Mouse (Mus musculus): Measurements from ENCODE around the gene Mlf2. TPM values are rescaled to one million over a fixed set of nuclear protein-coding genes. Genes with fewer than 3 reads are reported as not detected.

The Mlf2 gene
- 402 and 403 TPM in 2 replicates for polyA plus RNA-seq (2012; rRNA removed)

DNA sequence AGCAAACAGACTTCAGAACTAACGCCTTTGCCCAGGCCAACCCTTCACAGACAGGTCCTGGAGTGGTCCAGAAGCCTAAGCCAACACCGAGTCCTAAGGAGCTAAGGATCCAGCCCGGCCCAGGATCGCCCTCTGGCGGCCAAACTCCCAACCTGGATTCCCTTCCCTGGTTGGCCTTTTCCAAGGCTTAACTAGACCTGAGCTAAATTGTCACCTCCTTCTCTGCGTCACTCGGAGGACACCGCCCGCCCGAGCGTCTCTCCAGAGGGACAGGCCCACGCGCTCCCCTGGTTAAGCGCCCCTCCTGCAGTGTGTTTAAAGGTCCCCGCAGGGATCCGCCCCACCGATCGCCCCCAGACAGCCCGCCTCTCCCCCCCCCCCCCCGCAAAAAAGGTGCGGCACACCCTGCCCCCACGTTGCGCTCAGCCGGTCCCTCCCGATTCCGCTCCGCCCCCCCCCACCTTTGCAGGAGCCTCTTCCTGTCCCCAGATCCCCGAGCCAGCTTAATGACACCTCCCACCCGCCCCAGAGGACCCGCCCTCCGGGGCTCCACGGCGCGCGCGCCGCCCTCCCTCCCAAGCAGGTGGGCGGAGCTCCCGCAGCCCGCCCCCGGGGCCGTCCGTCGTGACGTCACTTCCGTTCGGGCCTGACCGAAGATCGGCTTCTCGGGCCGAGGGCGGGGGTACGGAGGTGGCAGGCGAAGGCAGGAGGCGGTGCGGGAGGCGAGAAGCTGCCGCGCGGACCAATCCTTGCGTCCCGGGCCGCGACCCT lies at the start of gene Mlf2:
Mlf2 (plus strand) TSS at position 633 of the 771 bp plus-strand sequence.
- H3K27me3 ChIP-seq (replicated peaks; ENCODE audit: control insufficient read depth, insufficient read depth, low read length): no peaks in the 10 kb centered on the region
- TF ChIP-seq POLR2A (IDR thresholded peaks at IDR 0.05; ENCODE audit: low read depth, low read length) (peak; percentile 91), CTCF (conservative IDR thresholded peaks at IDR 0.05; ENCODE audit: insufficient read depth, insufficient read length, low read depth, low read length) (peak; percentile 97)
- H3K36me3 ChIP-seq (ENCODE audit: control insufficient read depth, insufficient read depth, low read length): peaks cover 3% of the 10 kb centered on the region; the same call in 1 of the 2 replicates
- WGBS: under 1% methylated on average over 53 of the region's 64 CpGs
- H3K4me1 ChIP-seq (ENCODE audit: control insufficient read depth, insufficient read depth, low read length): peaks cover 15% of the 10 kb centered on the region; the same call in 1 of the 2 replicates
- peak; percentile 100 for DNase-seq
- peak within 1 kb of the TSS; percentile 86 for H3K4me3 ChIP-seq (ENCODE audit: insufficient read depth, low read depth, low read length)
- H3K27ac ChIP-seq (ENCODE audit: insufficient read depth, low read depth, low read length): peak within 1 kb of the TSS; percentile 99

DNA sequence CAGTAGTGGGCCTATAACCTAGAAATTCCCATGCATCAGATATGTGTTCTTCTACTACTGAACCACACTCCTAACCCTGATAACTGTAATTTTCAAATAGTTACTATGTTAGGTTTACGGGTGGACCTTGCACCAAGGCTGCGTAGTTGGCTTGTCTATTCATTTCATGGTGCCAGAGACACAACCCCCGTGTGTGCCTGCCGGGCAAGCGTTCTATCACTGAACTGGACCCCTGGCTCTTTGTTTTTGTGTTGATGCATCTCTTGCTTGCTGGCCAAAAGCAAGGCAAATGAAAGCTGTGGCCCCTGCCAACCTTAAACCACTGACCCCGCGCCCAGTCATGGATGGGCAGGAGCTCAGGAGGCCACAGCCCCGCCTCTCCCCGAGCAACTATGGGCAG lies 49.4 kb upstream of the Mlf2 start:
- DNase-seq: peak; percentile 47
- no peaks in the 10 kb centered on the region for H3K4me1 ChIP-seq (ENCODE audit: control insufficient read depth, insufficient read depth, low read length)
- H3K4me3 ChIP-seq (ENCODE audit: insufficient read depth, low read depth, low read length): no peak overlapping the region
- no peak overlapping the region for H3K27ac ChIP-seq (ENCODE audit: insufficient read depth, low read depth, low read length)
- no peaks in the 10 kb centered on the region for H3K36me3 ChIP-seq (ENCODE audit: control insufficient read depth, insufficient read depth, low read length)
- 77% methylated on average over 9 of the region's 9 CpGs for WGBS
- no peak for TF ChIP-seq POLR2A (IDR thresholded peaks at IDR 0.05; ENCODE audit: low read depth, low read length)
- no peak for TF ChIP-seq CTCF (conservative IDR thresholded peaks at IDR 0.05; ENCODE audit: insufficient read depth, insufficient read length, low read depth, low read length)
- H3K27me3 ChIP-seq (replicated peaks; ENCODE audit: control insufficient read depth, insufficient read depth, low read length): no peaks in the 10 kb centered on the region

DNA sequence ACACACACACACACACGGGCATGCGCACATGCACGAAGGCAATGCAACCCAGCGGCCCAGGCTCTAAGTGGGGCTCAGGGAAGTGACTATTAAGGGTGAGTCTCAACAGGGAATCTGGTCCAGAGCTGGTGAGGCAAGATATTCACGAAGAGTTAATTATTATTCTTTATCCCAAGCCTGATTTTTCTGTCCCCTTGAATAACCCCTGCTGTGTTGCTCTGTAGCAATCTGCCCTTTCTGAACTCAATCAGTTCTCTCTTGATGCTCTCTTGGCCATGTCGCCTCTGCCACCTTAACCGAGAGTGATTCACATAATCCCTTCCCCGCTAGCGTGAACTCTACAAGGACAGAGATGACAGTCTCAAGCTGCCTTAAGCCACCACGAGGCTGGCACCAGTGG lies 47.8 kb upstream of the Mlf2 start:
- Histone ChIP-seq H3K36me3 (ENCODE audit: control insufficient read depth, insufficient read depth, low read length) (no peaks in the 10 kb centered on the region), H3K27me3 (replicated peaks; ENCODE audit: control insufficient read depth, insufficient read depth, low read length) (no peaks in the 10 kb centered on the region), H3K4me3 (ENCODE audit: insufficient read depth, low read depth, low read length) (no peak overlapping the region), H3K4me1 (ENCODE audit: control insufficient read depth, insufficient read depth, low read length) (no peaks in the 10 kb centered on the region), H3K27ac (ENCODE audit: insufficient read depth, low read depth, low read length) (no peak overlapping the region)
- peak; percentile 30 for DNase-seq
- TF ChIP-seq POLR2A (IDR thresholded peaks at IDR 0.05; ENCODE audit: low read depth, low read length): no peak
- no peak for TF ChIP-seq CTCF (conservative IDR thresholded peaks at IDR 0.05; ENCODE audit: insufficient read depth, insufficient read length, low read depth, low read length)
- 70% methylated on average over 10 of the region's 10 CpGs for WGBS

DNA sequence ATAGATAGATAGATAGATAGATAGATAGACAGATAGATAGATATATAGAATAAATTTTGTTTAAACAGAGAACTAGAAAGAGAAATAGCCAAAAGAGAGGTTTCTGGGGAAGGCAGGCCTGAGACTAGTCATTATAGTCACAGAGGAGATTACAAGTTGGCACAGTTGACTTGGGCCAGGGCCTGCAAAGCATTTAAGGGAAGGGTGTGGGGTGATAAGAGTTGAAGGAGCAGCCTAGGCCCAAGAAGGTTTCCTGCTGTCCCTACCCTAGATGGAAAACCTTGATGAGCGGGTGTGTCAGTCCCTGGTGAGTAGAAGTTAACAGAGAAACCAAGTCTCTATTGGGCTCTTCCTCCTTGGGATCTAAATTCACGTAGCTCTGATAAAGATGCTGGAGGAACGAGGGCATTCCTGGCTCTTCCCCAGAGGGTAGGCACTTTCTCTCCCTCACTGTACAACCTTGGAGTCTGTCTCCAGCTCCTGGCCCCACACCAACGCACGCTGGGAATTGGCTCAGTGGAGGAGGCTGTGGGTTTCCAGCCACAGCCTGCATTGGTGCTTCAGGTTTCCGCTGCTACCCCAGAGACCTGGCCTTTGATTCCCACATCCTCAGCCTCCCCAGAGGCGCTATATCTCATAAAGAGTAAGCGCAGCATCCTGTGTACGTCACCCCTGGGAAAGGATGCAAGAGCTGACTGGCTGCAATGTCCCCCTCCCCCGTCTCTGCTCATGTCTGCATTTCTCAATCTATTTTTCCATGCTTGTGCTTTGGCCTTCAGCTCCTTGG lies 46.3 kb upstream of the Mlf2 start:
- Histone ChIP-seq H3K4me3 (ENCODE audit: insufficient read depth, low read depth, low read length) (no peak overlapping the region), H3K27ac (ENCODE audit: insufficient read depth, low read depth, low read length) (no peak overlapping the region), H3K36me3 (ENCODE audit: control insufficient read depth, insufficient read depth, low read length) (no peaks in the 10 kb centered on the region), H3K4me1 (ENCODE audit: control insufficient read depth, insufficient read depth, low read length) (no peaks in the 10 kb centered on the region), H3K27me3 (replicated peaks; ENCODE audit: control insufficient read depth, insufficient read depth, low read length) (no peaks in the 10 kb centered on the region)
- WGBS: 73% methylated on average over 10 of the region's 10 CpGs
- no peak for DNase-seq
- TF ChIP-seq CTCF (conservative IDR thresholded peaks at IDR 0.05; ENCODE audit: insufficient read depth, insufficient read length, low read depth, low read length): no peak
- TF ChIP-seq POLR2A (IDR thresholded peaks at IDR 0.05; ENCODE audit: low read depth, low read length): no peak

DNA sequence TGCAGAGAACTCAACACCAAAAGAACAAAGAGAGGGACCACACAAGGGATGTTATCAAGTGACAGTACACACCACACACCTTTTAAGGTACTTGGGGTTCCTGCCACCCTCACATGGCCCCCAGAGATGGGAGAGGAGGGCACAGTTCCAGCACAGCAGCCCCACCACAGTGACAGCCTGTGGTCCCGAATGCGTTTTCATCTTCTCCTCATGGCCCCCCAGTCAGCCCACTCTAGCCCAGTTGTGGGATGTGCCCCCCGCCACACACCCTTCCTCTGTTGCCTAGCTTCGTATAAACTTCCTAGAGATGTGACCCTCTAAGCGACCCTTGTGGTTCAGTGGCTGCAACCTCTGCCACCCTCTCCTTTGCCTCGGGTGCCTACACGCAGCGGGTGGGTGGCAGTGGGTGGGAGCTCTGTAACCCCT lies 45.2 kb upstream of the Mlf2 start:
- DNase-seq: no peak
- 90% methylated on average over 8 of the region's 8 CpGs for WGBS
- Histone ChIP-seq H3K4me1 (ENCODE audit: control insufficient read depth, insufficient read depth, low read length) (no peaks in the 10 kb centered on the region), H3K36me3 (ENCODE audit: control insufficient read depth, insufficient read depth, low read length) (no peaks in the 10 kb centered on the region), H3K27ac (ENCODE audit: insufficient read depth, low read depth, low read length) (no peak overlapping the region), H3K27me3 (replicated peaks; ENCODE audit: control insufficient read depth, insufficient read depth, low read length) (no peaks in the 10 kb centered on the region), H3K4me3 (ENCODE audit: insufficient read depth, low read depth, low read length) (no peak overlapping the region)
- TF ChIP-seq POLR2A (IDR thresholded peaks at IDR 0.05; ENCODE audit: low read depth, low read length) (no peak), CTCF (conservative IDR thresholded peaks at IDR 0.05; ENCODE audit: insufficient read depth, insufficient read length, low read depth, low read length) (no peak)

DNA sequence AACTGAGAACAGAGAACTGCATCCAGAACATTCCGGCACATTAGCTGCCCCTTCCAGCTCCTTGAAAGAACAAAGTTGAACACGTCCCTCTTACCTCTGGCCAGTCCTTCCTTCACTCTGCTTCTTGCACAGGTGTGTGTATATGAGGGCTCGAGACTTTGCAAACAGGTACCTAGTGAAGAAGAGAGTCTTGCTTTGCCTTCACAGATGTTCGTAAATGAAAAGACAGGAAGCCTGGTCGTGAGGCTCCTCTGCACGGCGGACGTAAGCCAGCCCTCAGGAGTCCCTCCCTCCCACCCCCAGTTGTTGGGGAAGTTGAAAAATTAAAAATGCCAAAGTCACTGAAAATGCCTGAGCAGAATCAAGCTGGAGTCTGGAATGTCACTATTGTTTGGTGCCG lies 43.2 kb upstream of the Mlf2 start, which contains the start of gene Cd4:
Cd4 (minus strand) TSS at position 236 of the 400 bp plus-strand sequence.
- no peak for DNase-seq
- Histone ChIP-seq H3K36me3 (ENCODE audit: control insufficient read depth, insufficient read depth, low read length) (no peaks in the 10 kb centered on the region), H3K27ac (ENCODE audit: insufficient read depth, low read depth, low read length) (no peak within 1 kb of the TSS), H3K27me3 (replicated peaks; ENCODE audit: control insufficient read depth, insufficient read depth, low read length) (no peaks in the 10 kb centered on the region), H3K4me1 (ENCODE audit: control insufficient read depth, insufficient read depth, low read length) (no peaks in the 10 kb centered on the region), H3K4me3 (ENCODE audit: insufficient read depth, low read depth, low read length) (no peak within 1 kb of the TSS)
- 77% methylated on average over 9 of the region's 9 CpGs for WGBS
- TF ChIP-seq CTCF (conservative IDR thresholded peaks at IDR 0.05; ENCODE audit: insufficient read depth, insufficient read length, low read depth, low read length) (no peak), POLR2A (IDR thresholded peaks at IDR 0.05; ENCODE audit: low read depth, low read length) (no peak)
